Mouse (Mus musculus) layer of hippocampus, postnatal 36 days (tissue): ENCODE data around the gene Naaladl2. TPM values are rescaled to one million over a fixed set of nuclear protein-coding genes. Genes with fewer than 3 reads are reported as not detected.
A peak's percentile ranks its signal among the peaks of the same experiment; 100 is the strongest.

Experiments used
- DNase-seq, 2 experiments: peaks; one replicate each; pipeline ENCODE4 v3.0.0; 2022
- total RNA-seq, 2 experiments: library from RNA; stranded (reverse); gene quantifications; 2 replicates each; pipeline ENCODE4 v1.2.3; 2021

The Naaladl2 gene
- total RNA-seq, 2 experiments from 2014 or later = 2.4 to 2.5 TPM

- DNase-seq = no peak
These were observed 475.8 kb downstream of the Naaladl2 start for GRCm38 (mm10) chr3:24668052-24668916.

- no peak for DNase-seq
These were observed 478.7 kb downstream of the Naaladl2 start for GRCm38 (mm10) chr3:24665408-24665807.

GRCm38 (mm10) chr3:24663749-24664148 lies 480.3 kb downstream of the Naaladl2 start:
- DNase-seq = no peak

GRCm38 (mm10) chr3:24630032-24630431 lies 514.0 kb downstream of the Naaladl2 start:
- no peak for DNase-seq

GRCm38 (mm10) chr3:24605485-24605884 lies 538.6 kb downstream of the Naaladl2 start:
- peak in 1 of 2 experiments; percentile 14 for DNase-seq

GRCm38 (mm10) chr3:24604791-24605320 lies 539.2 kb downstream of the Naaladl2 start:
- DNase-seq = no peak

- no peak for DNase-seq
These were observed 548.6 kb downstream of the Naaladl2 start for GRCm38 (mm10) chr3:24595447-24595846.

- no peak for DNase-seq
These were observed 587.4 kb downstream of the Naaladl2 start for GRCm38 (mm10) chr3:24556617-24557016.

- DNase-seq = no peak
These were observed 590.4 kb downstream of the Naaladl2 start for GRCm38 (mm10) chr3:24553701-24554100.

- DNase-seq = no peak
These were observed 591.4 kb downstream of the Naaladl2 start for GRCm38 (mm10) chr3:24552631-24553030.

GRCm38 (mm10) chr3:24533775-24534458 lies 610.1 kb downstream of the Naaladl2 start:
- DNase-seq = no peak

GRCm38 (mm10) chr3:24514918-24515317 lies 629.1 kb downstream of the Naaladl2 start:
- no peak for DNase-seq

- DNase-seq = no peak
These were observed 657.5 kb downstream of the Naaladl2 start for GRCm38 (mm10) chr3:24486456-24487112.

- DNase-seq = peak in 1 of 2 experiments; percentile 2
These were observed 680.1 kb downstream of the Naaladl2 start for GRCm38 (mm10) chr3:24463941-24464340.

- no peak for DNase-seq
These were observed 703.4 kb downstream of the Naaladl2 start for GRCm38 (mm10) chr3:24440621-24441020.

GRCm38 (mm10) chr3:24432761-24433160 lies 711.3 kb downstream of the Naaladl2 start:
- no peak for DNase-seq

GRCm38 (mm10) chr3:24391737-24392136 lies 752.3 kb downstream of the Naaladl2 start:
- DNase-seq = no peak

GRCm38 (mm10) chr3:24391311-24391710 lies 752.8 kb downstream of the Naaladl2 start:
- no peak for DNase-seq

- DNase-seq = no peak
These were observed 789.1 kb downstream of the Naaladl2 start for GRCm38 (mm10) chr3:24355010-24355409.

GRCm38 (mm10) chr3:24321489-24322405 lies 822.3 kb downstream of the Naaladl2 start:
- DNase-seq = no peak

GRCm38 (mm10) chr3:24314658-24315297 lies 829.3 kb downstream of the Naaladl2 start:
- DNase-seq = no peak
